Mouse (Mus musculus) heart, embryonic 11.5 days (tissue): ENCODE results near the gene Col1a1. TPM values are rescaled to one million over a fixed set of nuclear protein-coding genes. Genes with fewer than 3 reads are reported as not detected.

ENCODE experiments used
- ATAC-seq: fragments of 200-750 bp; cut with Nextera tagmentation; replicated peaks from 2 replicates; pipeline ENCODE4 v1.8.0; 2017; ENCODE audit warnings: moderate library complexity; ENCODE audit not compliant: insufficient number of reproducible peaks, low FRiP score, low TSS enrichment
- H3K27ac ChIP-seq: fragments of 300-500 bp; sonication (generic); 2 replicates; pipeline ENCODE4 v1.5.1; 2014; ENCODE audit warnings: mild to moderate bottlenecking, low read depth, low read length
- H3K27me3 ChIP-seq: fragments of 300-500 bp; sonication (generic); 2 replicates; pipeline ENCODE4 v1.6.1; 2014; ENCODE audit warnings: mild to moderate bottlenecking, low read length, mixed read lengths; ENCODE audit not compliant: control insufficient read depth, insufficient read depth
- H3K36me3 ChIP-seq: fragments of 300-500 bp; sonication (generic); 2 replicates; pipeline ENCODE4 v1.6.1; 2014; ENCODE audit warnings: mild to moderate bottlenecking, low read length, moderate library complexity, mixed read lengths; ENCODE audit not compliant: control insufficient read depth, insufficient read depth
- H3K4me1 ChIP-seq: fragments of 300-500 bp; sonication (generic); 2 replicates; pipeline ENCODE4 v1.6.1; 2014; ENCODE audit warnings: low read length; ENCODE audit not compliant: control insufficient read depth, insufficient read depth
- H3K4me2 ChIP-seq: fragments of 300-500 bp; sonication (generic); 2 replicates; pipeline ENCODE4 v1.6.1; 2014; ENCODE audit warnings: mild to moderate bottlenecking, moderate library complexity
- H3K4me3 ChIP-seq: fragments of 300-500 bp; sonication (generic); 2 replicates; pipeline ENCODE4 v1.5.1; 2014; ENCODE audit warnings: low read depth, low read length
- H3K9ac ChIP-seq: fragments of 300-500 bp; sonication (generic); 2 replicates; pipeline ENCODE4 v1.6.1; 2014; ENCODE audit warnings: mild to moderate bottlenecking, low read depth, low read length, moderate library complexity
- H3K9me3 ChIP-seq: fragments of 300-500 bp; sonication (generic); replicated peaks from 2 replicates; pipeline ENCODE4 v1.6.1; 2016; ENCODE audit warnings: low read length; ENCODE audit not compliant: control insufficient read depth
- WGBS: fragments of 180-500 bp; shearing (Covaris S2); extraction: QIAGEN DNeasy Blood & Tissue Kit; methylation state at CpG from one replicate; pipeline ENCODE4 v1.1.7; 2014; ENCODE audit not compliant: insufficient replicate concordance; 5-methylcytosine and 5-hydroxymethylcytosine counted together
- polyA plus RNA-seq: library from polyadenylated mRNA; unstranded; fragments of >200 nt; fragmentation: Nextera tagmentation; extraction: Ambion mirVana; gene quantifications from 2 replicates; pipeline ENCODE4 v1.2.1, GENCODE M21; 2014

The Col1a1 gene
- polyA plus RNA-seq, 1 experiment from 2014 or later = 129 TPM

- Histone ChIP-seq H3K4me1 (peaks cover 12% of the 10 kb centered on the region), H3K27ac (no peak overlapping the region), H3K36me3 (no peaks in the 10 kb centered on the region), H3K4me2 (no peak overlapping the region), H3K4me3 (no peak overlapping the region), H3K9ac (no peak overlapping the region), H3K27me3 (no peaks in the 10 kb centered on the region), H3K9me3 (no peaks in the 10 kb centered on the region)
- 79% methylated on average over 5 of the region's 5 CpGs for WGBS
- no peak for ATAC-seq
Observed at GRCm38 (mm10) chr11:94985822-94986221, 49.8 kb downstream of the Col1a1 start.

DNA sequence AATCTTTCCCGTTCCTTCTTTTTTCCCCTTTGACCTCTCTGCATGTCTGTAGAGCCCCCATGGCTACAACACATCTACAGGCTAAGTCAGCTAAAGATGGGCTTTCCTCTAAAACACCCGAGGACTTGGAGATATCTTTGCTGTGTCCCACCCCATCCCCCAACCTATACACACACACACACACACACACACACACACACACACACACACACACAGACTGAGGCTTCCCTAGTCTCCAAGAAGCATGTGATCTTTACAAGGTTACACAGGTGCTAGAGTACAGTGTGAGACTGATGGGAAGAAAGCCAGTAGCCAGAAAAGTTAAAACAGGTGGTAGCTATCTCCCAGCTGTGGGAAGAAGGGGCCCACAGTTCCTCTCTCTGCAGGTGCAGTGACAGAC, 50.4 kb downstream of the Col1a1 start:
- Histone ChIP-seq H3K36me3 (no peaks in the 10 kb centered on the region), H3K4me1 (peaks cover 12% of the 10 kb centered on the region), H3K9ac (no peak overlapping the region), H3K4me2 (no peak overlapping the region), H3K9me3 (no peaks in the 10 kb centered on the region), H3K27me3 (no peaks in the 10 kb centered on the region), H3K4me3 (no peak overlapping the region), H3K27ac (no peak overlapping the region)
- ATAC-seq = no peak
- 65% methylated on average over 2 of the region's 2 CpGs for WGBS

DNA sequence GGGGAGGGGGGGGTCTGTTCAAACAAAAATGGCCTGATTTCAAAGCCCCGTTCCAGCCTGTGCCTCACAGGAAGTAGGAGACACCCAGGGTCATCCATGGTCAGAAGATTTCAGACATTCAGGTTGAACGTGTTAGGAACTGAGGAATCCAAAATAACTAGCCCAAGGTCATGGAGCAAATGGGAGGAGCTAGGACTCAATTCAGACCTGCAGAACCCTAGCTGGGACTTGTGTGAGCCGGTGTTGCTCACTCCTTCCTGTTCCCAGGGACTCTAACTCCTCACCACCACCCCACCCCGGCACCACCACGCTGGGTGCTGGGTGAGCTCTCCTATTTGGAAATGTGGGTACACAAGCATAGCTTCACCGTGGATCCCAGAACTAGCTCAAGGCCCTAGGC, 51.3 kb downstream of the Col1a1 start:
- Histone ChIP-seq H3K27ac (no peak overlapping the region), H3K9ac (no peak overlapping the region), H3K36me3 (no peaks in the 10 kb centered on the region), H3K4me3 (no peak overlapping the region), H3K9me3 (no peaks in the 10 kb centered on the region), H3K4me1 (peaks cover 12% of the 10 kb centered on the region), H3K27me3 (no peaks in the 10 kb centered on the region), H3K4me2 (no peak overlapping the region)
- ATAC-seq = no peak
- WGBS = 47% methylated on average over 6 of the region's 6 CpGs

GRCm38 (mm10) chr11:94987851-94988250, 51.8 kb downstream of the Col1a1 start:
- H3K27ac ChIP-seq = no peak overlapping the region
- H3K36me3 ChIP-seq = no peaks in the 10 kb centered on the region
- H3K27me3 ChIP-seq = no peaks in the 10 kb centered on the region
- H3K9ac ChIP-seq = no peak overlapping the region
- WGBS = 74% methylated on average over 8 of the region's 8 CpGs
- peaks cover 16% of the 10 kb centered on the region for H3K4me1 ChIP-seq
- H3K4me3 ChIP-seq = no peak overlapping the region
- ATAC-seq = no peak
- no peak overlapping the region for H3K4me2 ChIP-seq
- no peaks in the 10 kb centered on the region for H3K9me3 ChIP-seq

GRCm38 (mm10) chr11:94988780-94989561, 52.9 kb downstream of the Col1a1 start:
- H3K36me3 ChIP-seq = no peaks in the 10 kb centered on the region
- H3K4me1 ChIP-seq = peaks cover 28% of the 10 kb centered on the region
- no peak for ATAC-seq
- no peaks in the 10 kb centered on the region for H3K9me3 ChIP-seq
- no peaks in the 10 kb centered on the region for H3K27me3 ChIP-seq
- peak overlapping the region; percentile 87 for H3K27ac ChIP-seq
- WGBS = 20% methylated on average over 10 of the region's 10 CpGs
- H3K9ac ChIP-seq = peak overlapping the region; percentile 76
- peak overlapping the region; percentile 80 for H3K4me3 ChIP-seq
- H3K4me2 ChIP-seq = peak overlapping the region; percentile 99

DNA sequence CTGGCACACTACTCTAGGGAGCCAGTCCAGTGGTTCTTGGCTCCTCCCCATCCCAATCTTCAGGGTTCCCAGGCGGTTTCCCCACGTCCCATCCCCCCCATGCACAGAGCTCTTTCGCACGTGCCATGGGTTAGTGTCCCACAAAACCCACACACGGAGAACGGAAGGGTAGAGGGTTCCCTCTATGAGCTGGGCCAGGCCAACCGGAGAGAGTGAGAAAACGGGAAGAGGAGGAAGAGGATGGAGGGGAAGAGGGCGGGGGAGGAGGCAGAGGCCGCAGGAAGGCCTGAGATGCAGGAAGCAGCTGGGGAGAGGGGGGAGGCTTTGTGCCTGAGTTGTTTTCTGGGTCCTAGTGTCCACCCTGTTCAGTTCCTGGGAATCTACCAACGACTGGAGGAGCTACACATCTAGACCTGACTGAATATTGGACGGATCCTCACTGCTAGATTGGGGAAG, 53.6 kb downstream of the Col1a1 start:
- H3K27ac ChIP-seq = peak overlapping the region; percentile 87
- ATAC-seq = peak; percentile 50
- peak overlapping the region; percentile 99 for H3K4me2 ChIP-seq
- H3K9ac ChIP-seq = peak overlapping the region; percentile 76
- peaks cover 34% of the 10 kb centered on the region for H3K4me1 ChIP-seq
- no peaks in the 10 kb centered on the region for H3K27me3 ChIP-seq
- H3K4me3 ChIP-seq = peak overlapping the region; percentile 80
- WGBS = under 1% methylated on average over 12 of the region's 12 CpGs
- H3K36me3 ChIP-seq = no peaks in the 10 kb centered on the region
- no peaks in the 10 kb centered on the region for H3K9me3 ChIP-seq

- WGBS = 51% methylated on average over 6 of the region's 6 CpGs
Observed at GRCm38 (mm10) chr11:94990102-94990748, 54.2 kb downstream of the Col1a1 start.

DNA sequence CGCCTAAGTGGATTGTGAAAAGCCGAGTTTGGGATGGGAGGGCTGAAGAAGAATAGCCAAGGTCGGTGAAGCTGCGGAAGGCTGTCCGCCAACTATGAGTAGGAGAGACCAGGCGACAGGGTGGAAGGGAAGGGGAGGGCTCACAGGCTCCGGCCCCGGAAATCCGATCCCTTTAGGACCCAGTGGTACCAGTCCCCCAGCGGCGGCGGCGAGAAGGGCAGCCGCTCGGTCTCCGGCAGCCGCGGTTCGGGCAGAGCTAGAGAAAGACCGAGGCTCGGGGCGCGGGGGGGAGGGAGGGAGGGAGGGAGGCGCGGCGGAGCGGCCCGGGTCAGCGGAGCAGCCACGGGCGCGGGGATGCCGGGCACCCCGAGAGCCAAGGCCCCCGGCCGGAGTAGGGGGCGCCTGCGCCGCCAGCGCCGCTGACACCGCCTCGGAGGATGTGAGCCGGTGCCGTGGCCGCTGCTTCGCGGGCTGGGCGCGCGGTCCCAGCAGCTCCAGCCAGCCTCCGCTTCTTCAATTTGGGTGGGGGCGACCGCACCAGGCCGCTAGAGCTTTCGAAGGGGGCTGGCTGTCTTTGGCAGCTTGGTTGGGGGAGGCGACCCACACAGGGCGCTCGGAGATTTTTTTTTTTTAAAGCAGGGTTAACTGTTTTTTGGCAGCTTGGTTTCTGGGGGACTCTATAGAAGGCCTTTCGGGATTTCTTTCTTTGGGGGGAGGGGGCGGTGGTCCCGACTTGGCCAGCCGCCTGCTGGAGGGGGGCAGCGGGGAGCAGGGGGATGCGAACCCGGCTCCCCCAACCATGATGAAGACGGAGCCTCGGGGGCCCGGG, 54.9 kb downstream of the Col1a1 start, which contains the start of gene Ppp1r9b:
Gene Ppp1r9b, plus strand, starts transcription at position 287 of the 829 bp plus-strand sequence.
- under 1% methylated on average over 61 of the region's 69 CpGs for WGBS

More at GRCm38 (mm10) chr11:94990102-94990748, 54.2 kb downstream of the Col1a1 start:
- Histone ChIP-seq H3K36me3 (0 out of 2 replicates have a peak, but pooled peaks cover under 1% of the 10 kb centered on the region), H3K4me1 (peaks cover 40% of the 10 kb centered on the region), H3K27me3 (no peaks in the 10 kb centered on the region), H3K4me3 (peak overlapping the region; percentile 80), H3K9me3 (no peaks in the 10 kb centered on the region), H3K4me2 (peak overlapping the region; percentile 99), H3K27ac (peak overlapping the region; percentile 86), H3K9ac (peak overlapping the region; percentile 86)
- no peak for ATAC-seq

More for the DNA sequence above, 54.9 kb downstream of the Col1a1 start, which contains the start of gene Ppp1r9b:
- H3K4me2 ChIP-seq = peak within 1 kb of the TSS; percentile 99
- no peaks in the 10 kb centered on the region for H3K27me3 ChIP-seq
- H3K27ac ChIP-seq = peak within 1 kb of the TSS; percentile 86
- peaks cover 2% of the 10 kb centered on the region; the same call in 1 of the 2 replicates for H3K36me3 ChIP-seq
- H3K9me3 ChIP-seq = no peaks in the 10 kb centered on the region
- peak within 1 kb of the TSS; percentile 80 for H3K4me3 ChIP-seq
- H3K4me1 ChIP-seq = peaks cover 48% of the 10 kb centered on the region
- ATAC-seq = peak; percentile 77
- peak within 1 kb of the TSS; percentile 86 for H3K9ac ChIP-seq
